Mouse (Mus musculus): ENCODE data around the gene Vmn1r213.

Gene Vmn1r213

DNA sequence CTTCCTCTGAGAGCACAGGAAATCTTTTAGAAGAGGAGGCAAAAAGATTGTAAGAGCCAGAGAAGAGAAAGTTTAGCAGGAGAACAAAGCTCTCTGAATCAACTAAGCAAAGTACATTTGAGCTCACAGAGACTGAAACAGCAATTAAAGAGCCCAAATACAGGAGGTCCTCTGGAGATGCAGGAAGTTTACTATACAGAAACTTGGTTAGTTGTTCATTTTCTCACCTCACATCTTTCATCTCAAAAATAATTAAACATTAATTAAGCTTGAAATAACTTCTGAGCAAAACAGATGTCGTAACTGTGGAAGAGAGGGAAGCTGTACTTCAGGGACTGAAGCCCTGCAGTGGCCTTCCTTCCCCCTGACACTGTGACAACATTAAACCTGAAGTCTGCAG, at the start of gene Vmn1r213:
Gene Vmn1r213 (plus strand): TSS at position 301 of the 400 bp plus-strand sequence.
- no peak for DNase-seq (ENCODE audit: low read depth, low spot score)

DNA sequence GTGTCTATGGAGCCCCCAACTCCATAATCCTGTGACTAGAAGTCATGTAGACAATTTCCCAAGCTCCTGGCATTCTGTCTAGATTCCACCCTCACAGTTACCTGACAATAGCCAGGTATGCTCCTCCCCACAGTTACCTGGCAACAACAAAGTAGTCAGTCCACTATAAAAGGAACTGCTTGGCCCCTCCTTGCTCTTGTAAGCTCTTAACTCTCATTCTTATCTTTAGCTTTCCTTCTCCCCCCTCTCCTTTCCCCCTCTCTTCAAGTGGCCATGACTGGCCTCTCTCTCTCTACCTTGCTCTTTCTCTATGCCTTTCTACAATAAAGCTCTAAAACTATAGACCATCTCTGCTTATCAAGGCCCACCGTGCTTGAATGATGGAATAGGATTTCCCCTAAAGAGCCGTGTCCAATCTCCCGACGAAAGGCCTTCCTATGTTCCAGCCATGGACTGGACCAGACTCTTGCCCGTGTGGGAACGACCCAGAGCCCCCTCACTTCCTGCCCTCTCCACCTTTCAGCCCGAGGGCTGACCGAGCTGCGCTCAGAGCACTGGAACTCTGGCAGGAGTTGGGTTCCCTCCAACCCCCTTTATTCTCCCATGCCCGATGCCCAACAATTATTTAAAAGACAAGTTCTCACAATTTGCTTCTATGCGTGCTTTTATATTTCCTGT, 17.1 kb upstream of the Vmn1r213 start:
- DNase-seq (ENCODE audit: low read depth, low spot score): no peak

DNA sequence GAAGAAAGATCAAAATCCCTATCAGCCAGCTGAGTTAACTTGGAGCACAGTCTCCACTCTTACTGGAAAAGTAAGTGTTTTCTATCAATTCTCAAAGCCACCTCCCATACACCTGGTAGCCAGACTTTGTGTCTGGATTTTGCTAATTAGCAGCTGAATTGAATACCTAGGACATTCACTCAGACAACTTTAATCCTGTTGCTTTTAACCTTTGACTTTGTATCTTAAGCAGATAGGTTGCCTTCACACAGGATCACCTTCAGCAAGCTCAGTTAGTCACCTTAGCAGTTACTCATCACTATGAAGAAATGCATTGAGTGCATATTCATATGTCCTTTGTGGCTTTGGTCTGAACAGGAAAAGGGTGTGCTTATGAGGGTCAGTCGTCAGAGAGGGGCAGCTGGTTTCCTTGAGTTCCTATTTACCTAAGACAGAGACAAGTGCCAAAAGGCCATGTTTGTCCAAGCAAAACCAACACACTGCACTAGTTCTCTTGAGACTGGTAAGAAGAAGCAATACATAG, 15.2 kb upstream of the Vmn1r213 start:
- DNase-seq (ENCODE audit: low read depth, low spot score): peak; percentile 76

DNA sequence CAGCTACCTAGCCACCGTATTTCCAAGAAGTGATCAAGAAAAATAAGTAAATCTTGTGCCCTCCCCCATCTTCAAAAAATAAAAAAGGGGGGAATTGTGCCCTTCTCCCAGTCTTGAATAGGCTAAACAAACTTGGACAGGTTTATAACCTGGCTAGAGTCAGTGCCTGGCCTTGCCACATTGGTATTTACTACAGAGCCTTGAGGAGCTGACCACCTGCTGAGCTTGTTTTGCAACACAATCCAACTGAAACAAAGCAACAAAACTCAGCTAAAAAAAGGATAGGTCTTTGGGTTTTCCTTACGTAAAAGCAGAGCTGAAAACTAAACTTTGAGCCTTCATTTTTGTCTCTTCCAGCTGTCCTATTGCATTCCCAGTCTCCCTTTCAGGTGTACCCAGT, 14.7 kb upstream of the Vmn1r213 start:
- peak; percentile 96 for DNase-seq (ENCODE audit: low read depth, low spot score)

DNA sequence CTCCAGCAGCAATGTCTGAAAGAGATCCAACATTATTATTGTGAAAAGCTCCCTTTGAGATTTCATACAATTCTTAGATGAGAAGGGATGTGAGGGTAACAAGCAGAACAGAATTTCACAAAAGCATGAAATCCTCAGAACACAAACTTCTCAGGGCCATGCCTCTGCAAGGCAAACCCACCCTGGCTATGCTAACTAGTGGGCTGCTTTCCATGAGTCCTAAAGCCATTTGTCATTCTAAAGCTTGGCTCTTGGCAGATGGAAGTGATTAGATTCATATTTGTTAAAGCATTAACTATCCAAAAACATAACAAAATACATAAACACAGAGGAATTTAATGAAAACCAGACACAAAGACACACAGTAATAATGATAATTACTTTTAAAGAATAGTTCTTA, 10.7 kb downstream of the Vmn1r213 start:
- DNase-seq (ENCODE audit: low read depth, low spot score): no peak

DNA sequence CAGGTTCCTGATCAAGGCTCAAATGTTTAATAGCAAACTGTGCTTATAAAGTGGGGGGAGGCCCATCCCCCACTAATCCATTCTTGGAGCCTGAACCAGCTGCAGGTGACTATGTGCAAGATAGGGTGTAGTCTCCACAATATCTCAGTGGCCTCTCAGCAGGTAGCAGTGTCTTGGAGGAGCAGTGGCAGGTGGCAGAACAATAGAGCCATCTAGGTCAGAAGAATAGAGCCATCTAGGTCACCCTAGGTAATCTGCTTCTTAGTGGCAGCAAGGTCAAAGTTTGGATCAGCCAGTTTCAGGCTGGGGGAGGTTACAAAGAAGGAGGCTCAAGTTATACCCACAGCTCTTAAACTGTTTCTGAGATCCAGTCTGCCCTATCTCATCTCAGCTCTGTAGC, 17.4 kb downstream of the Vmn1r213 start:
- peak; percentile 92 for DNase-seq (ENCODE audit: low read depth, low spot score)

DNA sequence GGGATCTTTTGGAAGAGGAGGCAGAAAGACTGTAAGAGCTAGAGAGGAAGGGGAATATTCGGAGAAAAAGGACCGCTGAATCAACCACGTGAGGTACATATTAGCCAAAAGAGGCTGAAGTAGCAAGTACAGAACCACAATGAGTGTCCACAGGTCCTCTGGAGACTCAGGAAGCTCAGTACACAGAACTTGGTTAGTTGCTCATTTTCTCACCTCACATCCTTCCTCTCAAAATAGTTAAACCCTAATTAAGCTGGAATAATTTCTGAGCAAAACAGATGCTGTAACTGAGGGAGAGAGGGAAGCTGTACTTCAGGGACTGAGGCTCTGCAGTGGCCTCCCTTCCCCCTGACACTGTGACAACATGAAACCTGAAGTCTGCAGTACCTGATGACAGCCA, 22.7 kb downstream of the Vmn1r213 start, which contains the start of gene Vmn1r214:
Gene Vmn1r214 (plus strand): TSS at position 301 of the 400 bp plus-strand sequence.
- no peak for DNase-seq (ENCODE audit: low read depth, low spot score)

DNA sequence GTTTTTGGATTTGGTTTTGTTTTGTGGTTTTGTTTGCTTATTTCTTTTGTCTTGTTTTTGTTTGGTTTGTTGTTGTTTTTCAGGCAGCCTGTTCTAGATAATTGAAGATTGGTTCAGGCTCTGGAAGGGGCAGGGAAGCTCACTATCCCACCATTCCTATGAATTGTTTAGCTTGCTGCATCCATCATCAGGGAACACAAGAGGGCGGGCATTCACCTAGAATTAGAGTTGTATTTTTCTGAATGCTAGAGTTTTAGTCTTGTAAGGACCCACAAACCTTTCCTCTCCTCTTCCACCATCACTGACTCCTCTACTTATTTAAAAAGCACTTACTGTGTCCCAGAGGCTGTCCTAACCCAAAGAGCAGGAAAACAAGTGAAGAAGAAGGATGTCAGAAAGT, 50.3 kb downstream of the Vmn1r213 start:
- DNase-seq (ENCODE audit: low read depth, low spot score): peak; percentile 7
